Mouse (Mus musculus): ENCODE data around the gene Il3. TPM values are rescaled to one million over a fixed set of nuclear protein-coding genes. Genes with fewer than 3 reads are reported as not detected.

Gene Il3
- total RNA-seq (2023): not detected in 4 replicates

DNA sequence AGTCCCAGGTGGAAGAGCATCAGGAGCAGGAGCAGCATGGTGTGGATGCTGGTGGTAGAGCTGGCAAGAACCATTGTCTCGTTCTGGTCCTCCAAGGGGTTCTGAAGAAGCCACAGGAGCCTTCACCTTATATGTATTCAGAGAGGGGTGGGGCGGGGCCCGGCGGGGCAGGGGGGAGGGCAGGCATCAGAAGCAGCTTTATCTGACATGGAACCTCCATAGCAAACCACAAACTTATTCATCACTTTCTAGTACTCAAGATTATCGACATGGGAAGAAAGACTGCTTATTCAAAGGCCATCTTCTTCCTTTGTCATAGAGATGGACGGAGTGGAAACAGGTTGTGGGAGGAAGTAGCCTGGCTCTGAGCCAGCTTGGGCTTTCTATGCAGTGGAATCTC, at the start of gene Il3:
Il3 (minus strand) TSS at position 101 of the 400 bp plus-strand sequence.

DNA sequence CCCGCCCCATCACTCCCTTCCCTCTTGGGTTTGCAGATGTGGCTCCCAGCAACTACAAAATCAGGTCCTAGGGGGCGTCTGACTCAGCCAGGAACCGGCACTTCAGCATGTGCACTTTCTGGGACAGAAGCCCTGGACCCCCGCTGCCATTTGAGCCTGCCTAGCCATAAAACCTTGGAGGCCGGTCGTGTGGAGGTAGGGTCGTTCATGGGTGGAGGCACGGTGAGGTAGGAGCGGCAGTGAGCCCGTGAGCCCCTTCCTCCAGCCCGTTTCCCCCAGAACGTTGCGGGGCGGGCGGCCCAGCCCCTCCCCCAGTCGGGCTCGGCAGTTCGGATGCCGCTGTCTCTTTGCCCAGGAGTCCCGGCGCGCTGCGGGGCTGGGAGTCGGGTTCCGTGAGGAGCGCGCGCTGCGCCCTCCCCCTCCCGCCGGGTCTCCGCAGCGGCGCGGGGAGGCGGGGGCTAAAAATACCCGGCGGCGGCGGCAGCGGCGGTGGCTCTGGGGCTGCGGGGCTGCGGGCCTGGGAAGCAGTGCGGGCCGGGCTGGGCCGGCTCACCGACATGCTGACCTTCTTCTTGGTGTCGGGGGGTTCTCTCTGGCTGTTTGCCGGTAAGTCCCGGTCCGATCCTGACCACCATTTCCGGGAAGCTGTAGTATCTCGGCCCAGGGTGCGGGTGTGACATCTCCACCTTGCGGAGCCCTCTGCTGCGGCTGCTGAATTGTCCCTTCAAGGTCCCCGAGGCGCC, 36.8 kb upstream of the Il3 start, which contains the start of gene Acsl6:
Acsl6 (plus strand) TSS at position 71 of the 743 bp plus-strand sequence.

GRCm38 (mm10) chr11:54248940-54249717, 17.9 kb downstream of the Il3 start, which contains the start of gene Csf2:
Gene Csf2 (minus strand): TSS chr11:54249667.

Other genes starting within 250 kb of the Il3 start
- not detected in 4 replicates for gene Slc22a4, start 239.2 kb downstream of the Il3 start, total RNA-seq (2023)
- gene Pdlim4, start 198.3 kb downstream of the Il3 start, total RNA-seq (2023): 0.78 TPM in 1 of 4 replicates, not detected in the others
- not detected in 4 replicates for gene P4ha2, start 167.2 kb downstream of the Il3 start, total RNA-seq (2023)
- not detected in 4 replicates for gene Csf2, start 17.6 kb downstream of the Il3 start, total RNA-seq (2023)
- not detected in 4 replicates for gene Acsl6, start 36.5 kb upstream of the Il3 start, total RNA-seq (2023)
- not detected in 4 replicates for gene Meikin, start 103.4 kb upstream of the Il3 start, total RNA-seq (2023)
- gene Fnip1, start 170.9 kb upstream of the Il3 start, total RNA-seq (2023): 33.9 to 38.4 TPM (median 36.4 TPM) in 4 replicates